Comparison of ENCODE assay signal across 9 mouse cellular contexts in genomic region chr4:147101666-147102626, GRCm38 (mm10). TPM values are rescaled to one million over a fixed set of nuclear protein-coding genes. Genes with fewer than 3 reads are reported as not detected.
DNase-seq lines count a peak whose midpoint lies in the region; ATAC-seq and TF ChIP-seq lines count a peak whose summit lies in the region.
"Not testable (repeated sequence)": the region's sequence is repeated elsewhere in the genome, so short reads cannot be mapped to it uniquely, and the experiment has no call there.
"Had no signal": no experiment of that assay in that cellular context is flagged by ENCODE, and none has a peak within 500 bp of the region (broad histone marks: within the 10 kb centered on the region; RNA-seq: fewer than 3 reads in every experiment).

No protein-coding gene starts in this region.

- not testable (repeated sequence) for H3K27ac ChIP-seq in forebrain, embryonic 15.5 days (replicated peaks); kidney, embryonic 16.5 days (ENCODE audit: low read length); limb, embryonic 15.5 days; thymus, adult 2 months (ENCODE audit: control insufficient read depth, insufficient read depth, low read length)

- H3K4me2 ChIP-seq in forebrain, embryonic 15.5 days (replicated peaks), result peak overlapping the region; percentile 50
- H3K4me2 ChIP-seq in kidney, embryonic 16.5 days (replicated peaks; ENCODE audit: low read depth, low read length), result peak overlapping the region; percentile 72
- peak overlapping the region; percentile 74 for H3K4me2 ChIP-seq in limb, embryonic 15.5 days

- not testable (repeated sequence) for TF ChIP-seq POLR2A in thymus, adult 2 months (IDR thresholded peaks at IDR 0.05; ENCODE audit: control insufficient read depth, extremely low read depth, insufficient read depth, low read length, poor library complexity)

- peak; percentile 50 for ATAC-seq in common myeloid progenitor, adult 5-6 weeks (replicated peaks; ENCODE audit: low read depth, poor library complexity, severe bottlenecking)
- ATAC-seq in forebrain, embryonic 15.5 days (replicated peaks), result peak; percentile 94
- ATAC-seq in hematopoietic stem cell, adult 5-6 weeks (replicated peaks in 1 of 2; ENCODE audit: insufficient read depth in 1 of 2, low FRiP score in 2 of 2, low TSS enrichment in 1 of 2, low read depth in 1 of 2, poor library complexity in 2 of 2, severe bottlenecking in 2 of 2), result peak; percentile 49 to 51; a peak in 2 of 4 replicates
- ATAC-seq in kidney, embryonic 16.5 days (ENCODE audit: low FRiP score, low TSS enrichment), result peak; percentile 81
- not testable (repeated sequence) for ATAC-seq in limb, embryonic 15.5 days (ENCODE audit: insufficient number of reproducible peaks, low FRiP score, low TSS enrichment, low read depth)
- 0 out of 2 replicates have a peak, but pooled peaks have one; percentile 41 for ATAC-seq in megakaryocyte-erythroid progenitor cell, adult 5-6 weeks (replicated peaks; ENCODE audit: low FRiP score, low TSS enrichment, poor library complexity, severe bottlenecking)

- not testable (repeated sequence) for H3K27me3 ChIP-seq in forebrain, embryonic 15.5 days; kidney, embryonic 16.5 days (ENCODE audit: insufficient read depth, low read length); limb, embryonic 15.5 days; thymus, adult 2 months (ENCODE audit: control insufficient read depth, insufficient read depth, low read length)

- TF ChIP-seq CTCF in thymus, adult 2 months (IDR thresholded peaks at IDR 0.05; ENCODE audit: borderline replicate concordance, control insufficient read depth, extremely low read depth, insufficient read depth, low read length, poor library complexity), result not testable (repeated sequence)

- peak overlapping the region; percentile 51 for H3K4me3 ChIP-seq in forebrain, embryonic 15.5 days
- peak overlapping the region; percentile 47 for H3K4me3 ChIP-seq in kidney, embryonic 16.5 days (ENCODE audit: low read length)
- peak overlapping the region; percentile 46 for H3K4me3 ChIP-seq in limb, embryonic 15.5 days
- H3K4me3 ChIP-seq in thymus, adult 2 months (ENCODE audit: control insufficient read depth, insufficient read depth, low read length), result peak overlapping the region; percentile 23; the same call in 1 of the 2 replicates

- H3K9me3 ChIP-seq in forebrain, embryonic 15.5 days; kidney, embryonic 16.5 days (ENCODE audit: low read length); limb, embryonic 15.5 days: not testable (repeated sequence)

- peak overlapping the region; percentile 36; the same call in 1 of the 2 replicates for H3K9ac ChIP-seq in forebrain, embryonic 15.5 days (replicated peaks)
- H3K9ac ChIP-seq in kidney, embryonic 16.5 days (replicated peaks; ENCODE audit: low read length), result peak overlapping the region; percentile 44; the same call in 1 of the 2 replicates
- H3K9ac ChIP-seq in limb, embryonic 15.5 days, result not testable (repeated sequence)

- WGBS in forebrain, embryonic 15.5 days, result under 1% methylated on average over 91 of the region's 109 CpGs
- WGBS in kidney, embryonic 16.5 days, result 2% methylated on average over 45 of the region's 109 CpGs
- 2% methylated on average over 57 of the region's 109 CpGs for WGBS in limb, embryonic 15.5 days
- 5% methylated on average over 104 of the region's 109 CpGs for whole genome bisulfite sequencing in thymus, adult 2 months

- H3K4me1 ChIP-seq in forebrain, embryonic 15.5 days; kidney, embryonic 16.5 days (ENCODE audit: insufficient read depth, low read length); limb, embryonic 15.5 days; thymus, adult 2 months (replicated peaks; ENCODE audit: control insufficient read depth, insufficient read depth, low read length): not testable (repeated sequence)

- H3K36me3 ChIP-seq in forebrain, embryonic 15.5 days; kidney, embryonic 16.5 days (ENCODE audit: insufficient read depth, low read length); limb, embryonic 15.5 days; thymus, adult 2 months (ENCODE audit: control insufficient read depth, insufficient read depth, low read length): not testable (repeated sequence)

- DNase-seq in retina, embryonic 14.5 days (ENCODE audit: low spot score), result peak; percentile 28
- not testable (repeated sequence) for DNase-seq in thymus, adult 2 months

RNA-seq across cellular contexts. Expression of gene Zfp991, which starts 29.9 kb away (rescaled TPM):
- total RNA-seq in common myeloid progenitor, adult 5-6 weeks (2017), result 30.8 and 38.1 TPM in 2 replicates
- 3.7 and 4.7 TPM in 2 replicates for polyA plus RNA-seq in forebrain, embryonic 15.5 days (2015; fragmentation: Nextera tagmentation; extraction: Ambion mirVana)
- total RNA-seq in hematopoietic stem cell, adult 5-6 weeks (2017), result 44.5 and 56.2 TPM in 2 replicates
- 5.3 and 6.2 TPM in 2 replicates for polyA plus RNA-seq in kidney, embryonic 16.5 days (2015; fragmentation: Nextera tagmentation; extraction: Ambion mirVana)
- 5.6 and 6.5 TPM in 2 replicates for polyA plus RNA-seq in limb, embryonic 15.5 days (2015; fragmentation: Nextera tagmentation; extraction: Ambion mirVana)
- 27.2 and 31.3 TPM in 2 replicates for total RNA-seq in megakaryocyte-erythroid progenitor cell, adult 5-6 weeks (2014; fragmentation: Nextera tagmentation)
- 28.8 and 37.5 TPM in 2 replicates for total RNA-seq in megakaryocyte-erythroid progenitor cell, adult 5-6 weeks (2017)
- 0.10 and 0.18 TPM in 2 replicates for polyA plus RNA-seq in thymus, adult 2 months (2012; rRNA removed)
- polyA plus RNA-seq: G1E had no signal
